Mouse (Mus musculus) spleen, embryonic (tissue): ENCODE results near the gene Apba1.

Experiments
- CTCF ChIA-PET: fragments of 350-600 bp; sonication (Branson Sonifier 250); formaldehyde crosslinking; loops from one replicate; lab custom pipeline; 2022; lab: Charles Lee

The Apba1 gene

GRCm38 (mm10) chr19:23758554-23759321, at the start of gene Apba1:
Apba1 (plus strand) TSS chr19:23758887.
- CTCF ChIA-PET, result interaction anchor here (0.5 to 0.6 kb wide), 2 partner anchors 44 to 317 kb away, joined by 3 read pairs; no protein-coding TSS in a partner anchor

- CTCF ChIA-PET, result no interaction called here
These were observed 12.2 kb upstream of the Apba1 start for GRCm38 (mm10) chr19:23746506-23746905.

- CTCF ChIA-PET, result no interaction called here
These were observed 1.7 kb upstream of the Apba1 start for GRCm38 (mm10) chr19:23757011-23757410.

GRCm38 (mm10) chr19:23757961-23758553, 630 bp upstream of the Apba1 start:
- CTCF ChIA-PET, result interaction anchor here (0.5 kb wide), 1 partner anchor 604 kb away, joined by 3 read pairs; no protein-coding TSS in a partner anchor

- CTCF ChIA-PET, result interaction anchor here (0.5 to 0.6 kb wide), 2 partner anchors 44 to 316 kb away, joined by 3 read pairs; no protein-coding TSS in a partner anchor
These were observed 747 bp downstream of the Apba1 start for GRCm38 (mm10) chr19:23759322-23759945.

- CTCF ChIA-PET, result no interaction called here
These were observed 4.7 kb downstream of the Apba1 start for GRCm38 (mm10) chr19:23763371-23763770.

GRCm38 (mm10) chr19:23764051-23764450, 5.4 kb downstream of the Apba1 start:
- CTCF ChIA-PET, result no interaction called here

GRCm38 (mm10) chr19:23768864-23769263, 10.2 kb downstream of the Apba1 start:
- CTCF ChIA-PET, result no interaction called here

GRCm38 (mm10) chr19:23770494-23771423, 12.1 kb downstream of the Apba1 start:
- CTCF ChIA-PET, result no interaction called here

- CTCF ChIA-PET, result no interaction called here
These were observed 13.3 kb downstream of the Apba1 start for GRCm38 (mm10) chr19:23771971-23772370.

GRCm38 (mm10) chr19:23775356-23775755, 16.7 kb downstream of the Apba1 start:
- CTCF ChIA-PET, result no interaction called here

GRCm38 (mm10) chr19:23779130-23779529, 20.4 kb downstream of the Apba1 start:
- CTCF ChIA-PET, result no interaction called here

- CTCF ChIA-PET, result no interaction called here
These were observed 21.4 kb downstream of the Apba1 start for GRCm38 (mm10) chr19:23780105-23780504.

GRCm38 (mm10) chr19:23781968-23782367, 23.3 kb downstream of the Apba1 start:
- CTCF ChIA-PET, result no interaction called here

- CTCF ChIA-PET, result no interaction called here
These were observed 29.9 kb downstream of the Apba1 start for GRCm38 (mm10) chr19:23788420-23789132.

- CTCF ChIA-PET, result no interaction called here
These were observed 33.0 kb downstream of the Apba1 start for GRCm38 (mm10) chr19:23791704-23792103.

GRCm38 (mm10) chr19:23792559-23792958, 33.9 kb downstream of the Apba1 start:
- CTCF ChIA-PET, result no interaction called here

GRCm38 (mm10) chr19:23794491-23794890, 35.8 kb downstream of the Apba1 start:
- CTCF ChIA-PET, result interaction anchor here (0.6 kb wide), 1 partner anchor 127 kb away, joined by 4 read pairs; no protein-coding TSS in a partner anchor

GRCm38 (mm10) chr19:23795156-23795555, 36.5 kb downstream of the Apba1 start:
- CTCF ChIA-PET, result interaction anchor here (0.6 kb wide), 2 partner anchors 127 to 496 kb away, joined by 3 to 4 read pairs; no protein-coding TSS in a partner anchor

- CTCF ChIA-PET, result no interaction called here
These were observed 42.5 kb downstream of the Apba1 start for GRCm38 (mm10) chr19:23801174-23801573.
